Mouse (Mus musculus): ENCODE results near the gene Btg4. TPM values are rescaled to one million over a fixed set of nuclear protein-coding genes. Genes with fewer than 3 reads are reported as not detected.

Btg4 gene
- total RNA-seq, 1 experiment, result not detected

- Histone ChIP-seq H3K9ac (ENCODE audit: insufficient read depth, low read depth, low read length, poor library complexity, severe bottlenecking) (no peak overlapping the region), H3K27ac (ENCODE audit: insufficient read depth, low read depth, low read length, poor library complexity, severe bottlenecking) (no peak overlapping the region), H3K4me1 (ENCODE audit: control insufficient read depth in 2 of 2, insufficient read depth in 2 of 2, low read length in 2 of 2, poor library complexity in 1 of 2) (no peaks in the 10 kb centered on the region), H3K36me3 (ENCODE audit: control insufficient read depth, insufficient read depth, low read length, poor library complexity, severe bottlenecking) (no peaks in the 10 kb centered on the region), H3K4me3 (ENCODE audit: insufficient read depth in 1 of 2, low read depth in 1 of 2, low read length in 2 of 2, poor library complexity in 1 of 2, severe bottlenecking in 1 of 2) (no peak overlapping the region), H3K9me3 (ENCODE audit: control insufficient read depth, insufficient read depth, low read depth, low read length) (no peaks in the 10 kb centered on the region)
- in situ Hi-C loops (cut with MboI; ENCODE audit: low sequenced_read_pairs in 2 of 2, unreplicated experiment in 2 of 2), result no loop called here
- TF ChIP-seq ZNF384 (IDR thresholded peaks at IDR 0.05; ENCODE audit: low read depth, low read length), result no peak
- no peak for TF ChIP-seq HCFC1 (IDR thresholded peaks at IDR 0.05; ENCODE audit: borderline replicate concordance, insufficient read depth, low read length)
- TF ChIP-seq MAFK (IDR thresholded peaks at IDR 0.05; ENCODE audit: insufficient read depth, low read depth, low read length), result no peak
- no peak for TF ChIP-seq CHD2 (IDR thresholded peaks at IDR 0.05; ENCODE audit: low read depth, low read length)
- TF ChIP-seq ZC3H11A (IDR thresholded peaks at IDR 0.05; ENCODE audit: borderline replicate concordance, low read depth, low read length), result no peak
- DNase-seq (ENCODE audit: low read depth, low spot score), result no peak
Observed at GRCm38 (mm10) chr9:51032291-51032690, 28.4 kb upstream of the Btg4 start.

- Histone ChIP-seq H3K4me1 (ENCODE audit: control insufficient read depth in 2 of 2, insufficient read depth in 2 of 2, low read length in 2 of 2, poor library complexity in 1 of 2) (no peaks in the 10 kb centered on the region), H3K27ac (ENCODE audit: insufficient read depth, low read depth, low read length, poor library complexity, severe bottlenecking) (no peak overlapping the region), H3K9me3 (ENCODE audit: control insufficient read depth, insufficient read depth, low read depth, low read length) (no peaks in the 10 kb centered on the region), H3K36me3 (ENCODE audit: control insufficient read depth, insufficient read depth, low read length, poor library complexity, severe bottlenecking) (no peaks in the 10 kb centered on the region), H3K4me3 (ENCODE audit: insufficient read depth in 1 of 2, low read depth in 1 of 2, low read length in 2 of 2, poor library complexity in 1 of 2, severe bottlenecking in 1 of 2) (no peak overlapping the region), H3K9ac (ENCODE audit: insufficient read depth, low read depth, low read length, poor library complexity, severe bottlenecking) (no peak overlapping the region)
- DNase-seq (ENCODE audit: low read depth, low spot score), result no peak
- TF ChIP-seq HCFC1 (IDR thresholded peaks at IDR 0.05; ENCODE audit: borderline replicate concordance, insufficient read depth, low read length), result no peak
- no peak for TF ChIP-seq ZC3H11A (IDR thresholded peaks at IDR 0.05; ENCODE audit: borderline replicate concordance, low read depth, low read length)
- TF ChIP-seq ZNF384 (IDR thresholded peaks at IDR 0.05; ENCODE audit: low read depth, low read length), result no peak
- no peak for TF ChIP-seq MAFK (IDR thresholded peaks at IDR 0.05; ENCODE audit: insufficient read depth, low read depth, low read length)
- no peak for TF ChIP-seq CHD2 (IDR thresholded peaks at IDR 0.05; ENCODE audit: low read depth, low read length)
- in situ Hi-C loops (cut with MboI; ENCODE audit: low sequenced_read_pairs in 2 of 2, unreplicated experiment in 2 of 2), result no loop called here
Observed at GRCm38 (mm10) chr9:51032785-51033529, 27.7 kb upstream of the Btg4 start.

- in situ Hi-C loops (cut with MboI; ENCODE audit: low sequenced_read_pairs in 2 of 2, unreplicated experiment in 2 of 2), result no loop called here
- Histone ChIP-seq H3K36me3 (ENCODE audit: control insufficient read depth, insufficient read depth, low read length, poor library complexity, severe bottlenecking) (no peaks in the 10 kb centered on the region), H3K27ac (ENCODE audit: insufficient read depth, low read depth, low read length, poor library complexity, severe bottlenecking) (no peak overlapping the region), H3K4me1 (ENCODE audit: control insufficient read depth in 2 of 2, insufficient read depth in 2 of 2, low read length in 2 of 2, poor library complexity in 1 of 2) (peaks cover 0 to 2% of the 10 kb centered on the region in 2 experiments; a peak in 1 of 4 replicates), H3K4me3 (ENCODE audit: insufficient read depth in 1 of 2, low read depth in 1 of 2, low read length in 2 of 2, poor library complexity in 1 of 2, severe bottlenecking in 1 of 2) (no peak overlapping the region), H3K9ac (ENCODE audit: insufficient read depth, low read depth, low read length, poor library complexity, severe bottlenecking) (no peak overlapping the region), H3K9me3 (ENCODE audit: control insufficient read depth, insufficient read depth, low read depth, low read length) (no peaks in the 10 kb centered on the region)
- DNase-seq (ENCODE audit: low read depth, low spot score), result no peak
- TF ChIP-seq ZC3H11A (IDR thresholded peaks at IDR 0.05; ENCODE audit: borderline replicate concordance, low read depth, low read length) (no peak), ZNF384 (IDR thresholded peaks at IDR 0.05; ENCODE audit: low read depth, low read length) (peak; percentile 47; the same call in 1 of the 2 replicates)
Observed at GRCm38 (mm10) chr9:51041491-51041980, 19.2 kb upstream of the Btg4 start.

GRCm38 (mm10) chr9:51042136-51042535 lies 18.6 kb upstream of the Btg4 start:
- H3K9ac ChIP-seq (ENCODE audit: insufficient read depth, low read depth, low read length, poor library complexity, severe bottlenecking), result no peak overlapping the region
- H3K4me1 ChIP-seq (ENCODE audit: control insufficient read depth in 2 of 2, insufficient read depth in 2 of 2, low read length in 2 of 2, poor library complexity in 1 of 2), result peaks cover 0 to 2% of the 10 kb centered on the region in 2 experiments; a peak in 1 of 4 replicates
- DNase-seq (ENCODE audit: low read depth, low spot score), result no peak
- TF ChIP-seq CHD2 (IDR thresholded peaks at IDR 0.05; ENCODE audit: low read depth, low read length), result no peak
- no peak overlapping the region for H3K27ac ChIP-seq (ENCODE audit: insufficient read depth, low read depth, low read length, poor library complexity, severe bottlenecking)
- H3K4me3 ChIP-seq (ENCODE audit: insufficient read depth in 1 of 2, low read depth in 1 of 2, low read length in 2 of 2, poor library complexity in 1 of 2, severe bottlenecking in 1 of 2), result no peak overlapping the region
- H3K9me3 ChIP-seq (ENCODE audit: control insufficient read depth, insufficient read depth, low read depth, low read length), result no peaks in the 10 kb centered on the region
- no peaks in the 10 kb centered on the region for H3K36me3 ChIP-seq (ENCODE audit: control insufficient read depth, insufficient read depth, low read length, poor library complexity, severe bottlenecking)
- in situ Hi-C loops (cut with MboI; ENCODE audit: low sequenced_read_pairs in 2 of 2, unreplicated experiment in 2 of 2), result no loop called here

GRCm38 (mm10) chr9:51052180-51052579 lies 8.5 kb upstream of the Btg4 start:
- no peak for DNase-seq (ENCODE audit: low read depth, low spot score)
- H3K27ac ChIP-seq (ENCODE audit: insufficient read depth, low read depth, low read length, poor library complexity, severe bottlenecking), result no peak overlapping the region

More at GRCm38 (mm10) chr9:51052180-51052579, 8.5 kb upstream of the Btg4 start:
- Histone ChIP-seq H3K9ac (ENCODE audit: insufficient read depth, low read depth, low read length, poor library complexity, severe bottlenecking) (no peak overlapping the region), H3K4me3 (ENCODE audit: insufficient read depth in 1 of 2, low read depth in 1 of 2, low read length in 2 of 2, poor library complexity in 1 of 2, severe bottlenecking in 1 of 2) (no peak overlapping the region), H3K9me3 (ENCODE audit: control insufficient read depth, insufficient read depth, low read depth, low read length) (no peaks in the 10 kb centered on the region), H3K4me1 (ENCODE audit: control insufficient read depth in 2 of 2, insufficient read depth in 2 of 2, low read length in 2 of 2, poor library complexity in 1 of 2) (no peaks in the 10 kb centered on the region), H3K36me3 (ENCODE audit: control insufficient read depth, insufficient read depth, low read length, poor library complexity, severe bottlenecking) (no peaks in the 10 kb centered on the region)
- no peak for TF ChIP-seq HCFC1 (IDR thresholded peaks at IDR 0.05; ENCODE audit: borderline replicate concordance, insufficient read depth, low read length)
- no peak for TF ChIP-seq CHD2 (IDR thresholded peaks at IDR 0.05; ENCODE audit: low read depth, low read length)
- TF ChIP-seq ZC3H11A (IDR thresholded peaks at IDR 0.05; ENCODE audit: borderline replicate concordance, low read depth, low read length), result no peak
- no peak for TF ChIP-seq MAFK (IDR thresholded peaks at IDR 0.05; ENCODE audit: insufficient read depth, low read depth, low read length)
- TF ChIP-seq ZNF384 (IDR thresholded peaks at IDR 0.05; ENCODE audit: low read depth, low read length), result no peak
- in situ Hi-C loops (cut with MboI; ENCODE audit: low sequenced_read_pairs in 2 of 2, unreplicated experiment in 2 of 2), result no loop called here
